Mouse (Mus musculus) MN1 (cell line): ENCODE data around the gene Tfap2d.

Experiments used
- DNase-seq: peaks from one replicate; pipeline ENCODE4 v3.0.0-alpha.2; 2016; ENCODE audit warnings: low spot score

Gene Tfap2d

GRCm38 (mm10) chr1:19102631-19103030 lies at the start of gene Tfap2d:
TSS of gene Tfap2d (plus strand) at chr1:19103022.
- DNase-seq: no peak

- peak; percentile 13 for DNase-seq
Measured at GRCm38 (mm10) chr1:19056300-19056699, 46.5 kb upstream of the Tfap2d start.

- no peak for DNase-seq
Measured at GRCm38 (mm10) chr1:19056861-19057260, 46.0 kb upstream of the Tfap2d start.

GRCm38 (mm10) chr1:19088078-19088477 lies 14.7 kb upstream of the Tfap2d start:
- no peak for DNase-seq

GRCm38 (mm10) chr1:19096921-19097320 lies 5.9 kb upstream of the Tfap2d start:
- DNase-seq: no peak

- no peak for DNase-seq
Measured at GRCm38 (mm10) chr1:19103316-19103715, 494 bp downstream of the Tfap2d start.

- no peak for DNase-seq
Measured at GRCm38 (mm10) chr1:19103776-19104142, 937 bp downstream of the Tfap2d start.

- no peak for DNase-seq
Measured at GRCm38 (mm10) chr1:19104143-19104857, 1.5 kb downstream of the Tfap2d start.

GRCm38 (mm10) chr1:19106401-19106800 lies 3.6 kb downstream of the Tfap2d start:
- no peak for DNase-seq

- DNase-seq: no peak
Measured at GRCm38 (mm10) chr1:19106841-19107800, 4.3 kb downstream of the Tfap2d start.

- no peak for DNase-seq
Measured at GRCm38 (mm10) chr1:19107801-19108200, 5.0 kb downstream of the Tfap2d start.

GRCm38 (mm10) chr1:19109711-19110110 lies 6.9 kb downstream of the Tfap2d start:
- no peak for DNase-seq

GRCm38 (mm10) chr1:19110211-19110610 lies 7.4 kb downstream of the Tfap2d start:
- DNase-seq: no peak

GRCm38 (mm10) chr1:19111020-19111419 lies 8.2 kb downstream of the Tfap2d start:
- no peak for DNase-seq

- peak; percentile 77 for DNase-seq
Measured at GRCm38 (mm10) chr1:19178742-19179397, 76.0 kb downstream of the Tfap2d start.

- DNase-seq: peak; percentile 49
Measured at GRCm38 (mm10) chr1:19205649-19206048, 102.8 kb downstream of the Tfap2d start.

GRCm38 (mm10) chr1:19206194-19206593 lies 103.4 kb downstream of the Tfap2d start:
- peak; percentile 53 for DNase-seq

- DNase-seq: no peak
Measured at GRCm38 (mm10) chr1:19207611-19208010, 104.8 kb downstream of the Tfap2d start.

- no peak for DNase-seq
Measured at GRCm38 (mm10) chr1:19208641-19209358, 106.0 kb downstream of the Tfap2d start, which contains the start of gene Tfap2b. TSS of gene Tfap2b (plus strand) at chr1:19208914.

GRCm38 (mm10) chr1:19209359-19209745 lies 106.5 kb downstream of the Tfap2d start:
- no peak for DNase-seq

GRCm38 (mm10) chr1:19209776-19210175 lies 107.0 kb downstream of the Tfap2d start:
- no peak for DNase-seq
